Mouse (Mus musculus) heart, adult 2 months (tissue): ENCODE data around the gene Kif18b. TPM values are rescaled to one million over a fixed set of nuclear protein-coding genes. Genes with fewer than 3 reads are reported as not detected.
A peak's percentile ranks its signal among the peaks of the same experiment; 100 is the strongest.

Experiments used
- DNase-seq, 2 experiments: peaks; one replicate each; pipeline ENCODE4 v3.0.0; 2021
- H3K27ac ChIP-seq: fragments of 200-600 bp; 2 replicates; pipeline ENCODE4 v1.8.1; 2022
- H3K27me3 ChIP-seq: fragments of 200-500 bp; 2 replicates; pipeline ENCODE4 v1.6.1; 2012; ENCODE audit warnings: mild to moderate bottlenecking, low read length, inconsistent platforms, mixed read lengths; ENCODE audit not compliant: control insufficient read depth, insufficient read depth
- H3K36me3 ChIP-seq: fragments of 200-500 bp; 2 replicates; pipeline ENCODE4 v1.6.1; 2012; ENCODE audit warnings: low read length, inconsistent platforms; ENCODE audit not compliant: control insufficient read depth, insufficient read depth
- H3K4me1 ChIP-seq: fragments of 200-500 bp; 2 replicates; pipeline ENCODE4 v1.6.1; 2011; ENCODE audit warnings: low read length; ENCODE audit not compliant: control insufficient read depth, insufficient read depth
- H3K4me3 ChIP-seq: fragments of 200-600 bp; 2 replicates; pipeline ENCODE4 v1.8.1; 2022
- H3K79me2 ChIP-seq: fragments of 200-500 bp; replicated peaks from 2 replicates; pipeline ENCODE4 v1.6.1; 2012; ENCODE audit warnings: mild to moderate bottlenecking, inconsistent platforms, low read length, moderate library complexity, mixed read lengths; ENCODE audit not compliant: control insufficient read depth, insufficient read depth
- H3K9ac ChIP-seq: fragments of 200-500 bp; 2 replicates; pipeline ENCODE4 v1.6.1; 2012; ENCODE audit warnings: low read depth, mild to moderate bottlenecking, control low read depth, inconsistent platforms, low read length, mixed read lengths
- CTCF ChIP-seq: fragments of 200-600 bp; IDR thresholded peaks from 2 replicates; pipeline ENCODE4 v1.8.1; 2022; ENCODE audit warnings: antibody characterized with exemption, mild to moderate bottlenecking, moderate library complexity
- EP300 ChIP-seq: fragments of 200-500 bp; IDR thresholded peaks from 2 replicates; pipeline ENCODE4 v1.6.1; 2011; ENCODE audit warnings: low read depth, low read length, control low read depth; ENCODE audit not compliant: insufficient read depth
- POLR2A ChIP-seq: fragments of 200-500 bp; IDR thresholded peaks from 2 replicates; pipeline ENCODE4 v1.6.1; 2011; ENCODE audit warnings: mild to moderate bottlenecking, low read depth, low read length, control low read depth; ENCODE audit not compliant: insufficient read depth
- WGBS: fragments of 180-500 bp; shearing (Covaris S2); methylation state at CpG from one replicate; pipeline ENCODE4 v1.1.7; 2018; 5-methylcytosine and 5-hydroxymethylcytosine counted together
- intact Hi-C: fragments of 180-260 bp; cut with DNase I; formaldehyde crosslinking; loops from one replicate; pipeline ENCODE4 v1.15.1; 2025
- long read RNA-seq: library from polyadenylated mRNA; stranded (forward); transcript quantifications from one replicate; pipeline ENCODE4 v2.0.0, GENCODE M21; 2021
- polyA plus RNA-seq: library from polyadenylated mRNA; depleted of rRNA; stranded (reverse); fragments of >200 nt; gene quantifications from 2 replicates; pipeline ENCODE4 v1.2.3, GENCODE M21; 2012; rRNA removed
- total RNA-seq, 2 experiments: library from RNA; stranded (reverse); gene quantifications; 2 replicates each; pipeline ENCODE4 v1.2.3; 2021

The Kif18b gene
- under 1 TPM; 0.10 to 0.32 TPM for total RNA-seq
- 0.18 and 0.32 TPM in 2 replicates for polyA plus RNA-seq
- long read RNA-seq: 0 reads

- no peaks in the 10 kb centered on the region for H3K79me2 ChIP-seq
- intact Hi-C loops: no loop called here
- no peaks in the 10 kb centered on the region for H3K4me1 ChIP-seq
- TF ChIP-seq POLR2A: no peak
- no peak for TF ChIP-seq CTCF
- TF ChIP-seq EP300: no peak
- peak within 1 kb of the TSS; percentile 79 for H3K4me3 ChIP-seq
- no peaks in the 10 kb centered on the region for H3K27me3 ChIP-seq
- peak within 1 kb of the TSS; percentile 61 for H3K9ac ChIP-seq
- peak; percentile 90 to 95 for DNase-seq
- H3K27ac ChIP-seq: peak within 1 kb of the TSS; percentile 30; the same call in 1 of the 2 replicates
- no peaks in the 10 kb centered on the region for H3K36me3 ChIP-seq
- WGBS: under 1% methylated on average over 62 of the region's 62 CpGs
Measured at GRCm38 (mm10) chr11:102924557-102925350, at the start of gene Kif18b. Gene Kif18b (minus strand): TSS chr11:102925124.

DNA sequence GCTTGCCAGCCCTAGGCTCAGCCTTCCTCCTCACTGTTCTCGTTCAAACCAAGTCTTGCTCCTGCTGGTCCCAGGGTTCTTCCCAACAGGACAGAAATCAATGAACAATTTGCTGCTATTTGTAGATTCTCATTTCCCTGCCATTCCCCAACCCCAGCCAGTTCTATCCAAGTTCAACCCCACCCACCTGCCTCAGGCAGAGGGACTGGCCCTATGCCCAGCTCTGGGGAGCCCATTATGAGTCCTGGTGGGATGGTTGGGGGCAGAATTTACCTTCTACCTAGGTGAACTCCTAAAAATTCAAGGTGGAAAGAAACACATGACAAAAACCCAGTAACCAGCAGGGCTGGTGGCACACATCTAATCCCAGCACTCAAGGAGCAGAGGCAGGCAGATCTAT lies 47.4 kb upstream of the Kif18b start:
- intact Hi-C loops: no loop called here
- H3K4me1 ChIP-seq: no peaks in the 10 kb centered on the region
- H3K36me3 ChIP-seq: no peaks in the 10 kb centered on the region
- no peaks in the 10 kb centered on the region for H3K27me3 ChIP-seq
- DNase-seq: no peak
- no peak overlapping the region for H3K27ac ChIP-seq
- TF ChIP-seq CTCF: no peak
- TF ChIP-seq POLR2A: no peak
- no peak for TF ChIP-seq EP300
- no peak overlapping the region for H3K9ac ChIP-seq
- WGBS: 52% methylated on average over 1 of the region's 1 CpGs
- H3K4me3 ChIP-seq: no peak overlapping the region
- H3K79me2 ChIP-seq: no peaks in the 10 kb centered on the region

DNA sequence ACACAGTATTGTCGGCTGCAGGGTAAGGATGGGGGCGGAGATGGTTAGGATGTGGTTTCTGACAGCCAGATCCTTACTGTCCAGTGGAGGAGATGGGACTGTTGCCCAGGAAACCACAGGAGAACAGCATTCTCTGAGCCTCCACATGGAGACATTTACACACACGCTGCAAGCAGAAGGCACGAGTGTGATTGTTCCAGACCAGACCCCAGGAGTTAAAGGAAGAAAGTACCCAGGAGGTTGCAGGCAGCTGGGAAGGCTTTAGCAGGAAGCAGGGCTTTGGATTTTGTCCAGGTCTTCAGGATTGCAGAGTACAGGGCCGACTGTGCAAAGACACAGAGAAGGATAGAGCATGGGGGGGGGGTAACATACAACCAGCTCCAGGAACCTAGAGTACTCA lies 46.7 kb upstream of the Kif18b start:
- 26% methylated on average over 5 of the region's 5 CpGs for WGBS
- Histone ChIP-seq H3K4me1 (no peaks in the 10 kb centered on the region), H3K36me3 (no peaks in the 10 kb centered on the region), H3K9ac (no peak overlapping the region), H3K27ac (no peak overlapping the region), H3K79me2 (no peaks in the 10 kb centered on the region), H3K4me3 (no peak overlapping the region), H3K27me3 (no peaks in the 10 kb centered on the region)
- no peak for DNase-seq
- intact Hi-C loops: no loop called here
- TF ChIP-seq EP300 (no peak), POLR2A (no peak)

DNA sequence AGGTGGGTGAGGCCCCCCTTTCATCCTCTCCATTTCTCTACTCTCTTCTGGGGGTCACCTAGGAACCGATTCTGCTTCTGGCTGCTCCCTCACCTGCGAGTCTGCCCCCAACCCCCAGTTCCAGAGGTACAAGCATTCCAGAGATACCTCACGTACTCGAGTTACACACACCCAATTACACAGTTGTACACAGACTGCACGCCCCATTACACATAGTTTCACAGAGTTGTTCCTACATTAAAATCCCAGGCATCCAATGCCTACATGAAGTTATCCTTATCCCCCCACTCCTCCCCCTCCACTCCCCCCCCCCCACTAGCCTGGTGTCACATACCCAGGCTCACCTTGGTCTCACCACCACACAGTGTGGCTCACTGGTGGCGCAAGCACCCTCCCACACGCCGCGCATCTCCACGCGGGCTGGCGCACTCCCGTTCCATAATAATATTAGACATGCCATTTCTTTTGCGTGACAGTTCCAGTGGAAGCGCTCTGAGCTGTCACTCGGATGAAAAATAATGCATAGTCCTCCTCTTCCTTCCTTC lies 39.7 kb upstream of the Kif18b start:
- no peak for TF ChIP-seq CTCF
- no peak for TF ChIP-seq POLR2A
- TF ChIP-seq EP300: no peak
- intact Hi-C loops: no loop called here
- H3K4me1 ChIP-seq: no peaks in the 10 kb centered on the region
- no peak overlapping the region for H3K4me3 ChIP-seq
- WGBS: 76% methylated on average over 16 of the region's 16 CpGs
- DNase-seq: no peak
- H3K27me3 ChIP-seq: no peaks in the 10 kb centered on the region; the same call in none of the 2 replicates
- no peak overlapping the region for H3K27ac ChIP-seq
- no peak overlapping the region for H3K9ac ChIP-seq
- H3K36me3 ChIP-seq: no peaks in the 10 kb centered on the region
- H3K79me2 ChIP-seq: no peaks in the 10 kb centered on the region

GRCm38 (mm10) chr11:102963855-102964546 lies 39.1 kb upstream of the Kif18b start:
- H3K4me1 ChIP-seq: no peaks in the 10 kb centered on the region
- H3K4me3 ChIP-seq: no peak overlapping the region
- intact Hi-C loops: no loop called here
- no peak overlapping the region for H3K27ac ChIP-seq
- no peaks in the 10 kb centered on the region; the same call in none of the 2 replicates for H3K27me3 ChIP-seq
- H3K36me3 ChIP-seq: no peaks in the 10 kb centered on the region
- TF ChIP-seq CTCF (no peak), EP300 (no peak), POLR2A (no peak)
- H3K79me2 ChIP-seq: no peaks in the 10 kb centered on the region
- DNase-seq: no peak
- WGBS: 28% methylated on average over 24 of the region's 24 CpGs
- no peak overlapping the region for H3K9ac ChIP-seq
